Mouse (Mus musculus) neutrophil, adult 5-6 weeks (primary cell): Measurements from ENCODE around the gene Tmcc3. TPM values are rescaled to one million over a fixed set of nuclear protein-coding genes. Genes with fewer than 3 reads are reported as not detected.

Experiments used
- ATAC-seq: fragments of 151-379, 151-347 bp; 2 replicates; pipeline ENCODE4 v1.8.0; 2017; ENCODE audit warnings: mild to moderate bottlenecking, moderate TSS enrichment; ENCODE audit not compliant: insufficient number of reproducible peaks, poor library complexity, low FRiP score, severe bottlenecking; ENCODE audit errors: extremely low read depth
- total RNA-seq: library from RNA; stranded (forward); fragments of 200-1000 nt; gene quantifications from 2 replicates; pipeline ENCODE4 v1.2.3, GENCODE M21; 2017

The Tmcc3 gene
- total RNA-seq, 1 experiment from 2014 or later = 15.4 TPM

DNA sequence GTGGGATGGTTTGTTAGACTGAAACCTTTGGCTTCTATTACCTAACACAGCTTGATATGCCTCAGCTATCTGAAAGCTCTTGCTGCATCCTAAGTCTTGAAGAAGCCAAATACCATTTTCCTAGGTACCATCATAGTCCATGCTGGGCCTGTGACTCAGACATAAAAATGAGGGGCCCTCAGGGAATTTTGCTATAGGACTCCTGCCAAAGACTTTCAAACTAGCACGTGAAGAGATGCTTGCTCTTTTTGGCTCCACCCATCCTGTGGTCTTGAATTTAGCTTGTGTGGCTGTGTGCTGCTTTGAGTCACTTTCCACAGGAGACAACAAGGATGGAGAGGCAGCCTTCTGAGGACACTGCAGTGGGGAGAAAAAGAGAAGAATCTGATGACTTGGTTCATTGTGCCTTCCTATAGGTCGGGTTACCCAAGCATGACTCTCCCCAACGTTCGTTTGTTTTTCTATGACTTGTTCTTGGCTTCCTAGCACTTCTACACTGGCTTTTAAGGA, 319.1 kb downstream of the Tmcc3 start:
- ATAC-seq = no peak

DNA sequence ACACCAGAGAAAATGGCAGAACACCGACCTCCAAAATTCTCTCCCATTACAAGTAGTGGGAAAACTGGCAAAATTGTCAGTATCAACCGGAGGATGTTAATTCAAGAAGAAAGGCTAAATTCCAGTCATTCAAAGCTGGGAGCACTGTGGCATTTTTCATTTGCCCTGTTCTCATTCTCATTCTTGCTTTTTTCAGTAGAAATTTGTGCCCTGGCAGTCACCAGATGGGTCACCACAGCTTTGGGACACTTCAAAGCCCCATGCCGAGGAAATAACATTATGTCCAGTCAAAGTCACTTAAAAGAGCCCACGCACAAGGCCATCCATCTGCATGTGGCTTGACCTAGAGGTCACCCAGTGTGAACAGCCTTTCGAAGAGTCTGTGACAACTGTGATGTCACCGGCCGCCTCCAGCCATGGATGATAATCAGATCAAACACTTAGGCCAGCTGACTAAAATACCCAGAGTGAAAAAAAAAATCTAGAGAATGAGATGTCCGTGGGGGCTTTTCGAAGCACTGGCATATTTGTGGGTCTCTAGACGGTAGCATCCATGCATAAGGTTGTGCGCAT, 319.9 kb downstream of the Tmcc3 start:
- no peak for ATAC-seq

DNA sequence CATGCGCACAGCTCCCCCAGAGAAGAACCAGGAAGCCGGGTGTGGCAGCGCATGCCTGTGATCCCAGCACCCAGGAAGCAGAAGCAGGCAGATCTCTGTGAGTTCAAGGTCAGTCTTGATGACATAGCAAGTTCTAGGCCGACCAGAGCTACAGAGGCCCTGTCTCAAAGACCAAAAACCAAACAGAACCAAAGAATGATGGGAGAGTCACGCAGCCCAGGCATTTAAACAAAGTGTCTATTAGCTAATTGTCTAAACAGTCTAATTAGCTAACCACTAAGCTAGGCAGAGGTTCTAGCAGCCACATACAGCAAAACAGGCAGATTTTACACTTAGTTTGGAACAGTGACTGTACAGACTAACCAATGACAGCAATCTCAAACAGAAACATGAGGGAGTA, 320.5 kb downstream of the Tmcc3 start:
- ATAC-seq = no peak

DNA sequence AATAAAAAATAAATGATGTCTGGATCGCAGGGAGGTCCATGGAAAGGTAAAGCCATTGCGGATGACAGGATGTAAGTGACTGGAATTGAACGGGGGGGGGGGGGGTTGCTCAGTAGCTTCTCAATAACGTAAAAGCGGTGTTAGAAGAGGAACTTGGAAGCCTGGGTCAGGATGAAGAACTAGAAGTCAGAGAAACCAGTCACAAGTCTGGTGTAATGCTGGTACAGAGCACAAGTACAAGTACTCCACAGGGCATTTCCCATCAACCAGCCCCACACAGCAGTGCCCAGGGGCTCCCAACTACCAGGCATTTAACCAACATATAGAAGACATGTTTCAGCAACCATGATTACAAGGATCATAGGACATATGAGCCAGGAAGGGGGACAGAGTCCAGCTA, 326.9 kb downstream of the Tmcc3 start:
- no peak for ATAC-seq

DNA sequence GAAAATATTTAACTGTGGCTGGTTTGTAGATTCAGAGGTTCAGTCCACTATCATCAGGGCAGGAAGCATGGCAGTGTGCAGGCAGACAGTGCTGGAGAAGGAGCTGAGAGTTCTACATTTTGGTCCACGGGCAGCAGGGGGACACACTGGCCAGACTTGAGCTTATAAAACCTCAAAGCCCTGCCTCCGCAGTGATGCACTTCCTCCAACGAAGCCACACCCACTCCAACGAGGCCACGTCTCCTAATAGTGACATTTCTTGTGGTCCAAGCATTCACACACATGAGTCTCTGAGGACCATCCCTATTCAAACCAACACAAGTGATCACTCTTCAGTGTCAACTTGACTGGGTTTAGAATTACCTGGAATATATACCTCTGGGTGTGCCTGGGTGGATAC, 327.5 kb downstream of the Tmcc3 start:
- ATAC-seq = peak; percentile 73

DNA sequence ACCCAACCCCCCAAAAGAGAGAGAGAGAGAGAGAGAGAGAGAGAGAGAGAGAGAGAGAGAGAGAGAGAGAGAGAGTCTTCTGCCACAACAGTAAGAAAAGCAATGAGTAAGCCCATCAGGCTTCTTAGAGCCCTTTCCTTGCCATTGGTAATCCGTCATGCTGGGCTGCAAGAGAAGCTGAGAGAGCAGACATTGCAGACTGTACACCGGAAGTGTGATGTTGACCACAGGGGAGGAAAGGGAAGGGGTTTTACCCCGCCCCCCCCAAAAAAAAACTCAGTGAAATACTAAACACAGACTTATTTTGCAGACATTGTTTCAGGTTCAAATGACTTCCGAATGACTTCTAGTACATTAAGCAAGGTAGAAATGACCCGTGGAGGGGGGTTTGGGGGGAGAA, 328.3 kb downstream of the Tmcc3 start:
- ATAC-seq = no peak

Other genes starting within 250 kb of the Tmcc3 start
- 3.3 and 3.4 TPM in 2 replicates for gene Nr2c1, start 163.9 kb upstream of the Tmcc3 start, total RNA-seq
- 62.4 and 73.1 TPM in 2 replicates for gene Ndufa12, start 113.2 kb upstream of the Tmcc3 start, total RNA-seq
- gene Gm4792, start 13.2 kb upstream of the Tmcc3 start, total RNA-seq = not detected in 2 replicates